Mouse (Mus musculus) hematopoietic stem cell, adult 5-6 weeks (primary cell): ENCODE measurements around the gene Orai2. TPM values are rescaled to one million over a fixed set of nuclear protein-coding genes. Genes with fewer than 3 reads are reported as not detected.
A peak's percentile ranks its signal among the peaks of the same experiment; 100 is the strongest.

Source experiments
- ATAC-seq, 2 experiments: fragments of 125-278 bp in 1 of 2; replicated peaks in 1 of 2; 2 replicates each; pipeline ENCODE4 v1.8.0; 2016 to 2017; ENCODE audit warnings: inconsistent platforms in 2 of 2, mild to moderate bottlenecking in 2 of 2, moderate number of reproducible peaks in 2 of 2, low read depth in 1 of 2, moderate TSS enrichment in 1 of 2; ENCODE audit not compliant: low FRiP score in 2 of 2, poor library complexity in 2 of 2, severe bottlenecking in 2 of 2, insufficient read depth in 1 of 2, low TSS enrichment in 1 of 2
- total RNA-seq: library from RNA; stranded (forward); fragments of 172-1452, 232-1000 nt; gene quantifications from 2 replicates; pipeline ENCODE4 v1.2.3, GENCODE M21; 2017

Gene Orai2
- total RNA-seq: 25.8 and 26.5 TPM in 2 replicates

GRCm38 (mm10) chr5:136170512-136171362 lies at the start of gene Orai2:
Orai2 (minus strand) TSS chr5:136170713.
- peak; percentile 47 for ATAC-seq

GRCm38 (mm10) chr5:136218585-136218984 lies 48.1 kb upstream of the Orai2 start:
- ATAC-seq: no peak

- ATAC-seq: peak; percentile 46 to 56
These were observed 47.4 kb upstream of the Orai2 start for GRCm38 (mm10) chr5:136217932-136218381.

GRCm38 (mm10) chr5:136217004-136217665 lies 46.6 kb upstream of the Orai2 start:
- peak; percentile 28 to 58 for ATAC-seq

GRCm38 (mm10) chr5:136215958-136216357 lies 45.4 kb upstream of the Orai2 start:
- ATAC-seq: no peak

- ATAC-seq: no peak
These were observed 44.7 kb upstream of the Orai2 start for GRCm38 (mm10) chr5:136215211-136215610.

GRCm38 (mm10) chr5:136213716-136214115 lies 43.2 kb upstream of the Orai2 start:
- ATAC-seq: no peak

- no peak for ATAC-seq
These were observed 42.2 kb upstream of the Orai2 start for GRCm38 (mm10) chr5:136212716-136213115.

- ATAC-seq: peak; percentile 81 to 94
These were observed 41.0 kb upstream of the Orai2 start for GRCm38 (mm10) chr5:136211341-136212102.

GRCm38 (mm10) chr5:136210549-136210948 lies 40.0 kb upstream of the Orai2 start:
- 0 out of 4 replicates have a peak, but pooled peaks of 1 of the 2 experiments have one; percentile 51 for ATAC-seq

- ATAC-seq: 0 out of 4 replicates have a peak, but pooled peaks have one; percentile 41 to 42
These were observed 31.3 kb upstream of the Orai2 start for GRCm38 (mm10) chr5:136201832-136202231.

GRCm38 (mm10) chr5:136199526-136199925 lies 29.0 kb upstream of the Orai2 start:
- no peak for ATAC-seq

- peak; percentile 78 to 83 for ATAC-seq
These were observed 28.2 kb upstream of the Orai2 start, which contains the start of gene Prkrip1 for GRCm38 (mm10) chr5:136198474-136199391. Prkrip1 (minus strand) TSS chr5:136198963.

- ATAC-seq: no peak
These were observed 21.4 kb upstream of the Orai2 start for GRCm38 (mm10) chr5:136191870-136192269.

- peak; percentile 71 to 76 for ATAC-seq
These were observed 16.2 kb upstream of the Orai2 start for GRCm38 (mm10) chr5:136186723-136187122.

- ATAC-seq: no peak
These were observed 13.3 kb upstream of the Orai2 start for GRCm38 (mm10) chr5:136183766-136184165.

- ATAC-seq: no peak
These were observed 12.3 kb upstream of the Orai2 start for GRCm38 (mm10) chr5:136182830-136183229.
